Mouse (Mus musculus) testis, postnatal 14 days (tissue): ENCODE data around the gene Sv2a.
"Not testable (repeated sequence)": the region's sequence is repeated elsewhere in the genome, so short reads cannot be mapped to it uniquely, and the experiment has no call there.

Source experiments
- DNase-seq: peaks from one replicate; pipeline ENCODE4 v3.0.0; 2021; ENCODE audit warnings: low spot score

Sv2a gene

GRCm38 (mm10) chr3:96220765-96221639, 40.1 kb downstream of the Sv2a start, which contains the start of the genes Hist2h2ac and Hist2h2be:
Gene Hist2h2ac (minus strand): TSS chr3:96220880.
Gene Hist2h2be (plus strand): TSS chr3:96221119.
- DNase-seq: peak; percentile 80

GRCm38 (mm10) chr3:96221640-96222038, 40.7 kb downstream of the Sv2a start:
- DNase-seq: no peak

GRCm38 (mm10) chr3:96222774-96223173, 41.8 kb downstream of the Sv2a start:
- no peak for DNase-seq

- no peak for DNase-seq
These were observed 44.5 kb downstream of the Sv2a start for GRCm38 (mm10) chr3:96225421-96225820.

- DNase-seq: no peak
These were observed 46.0 kb downstream of the Sv2a start for GRCm38 (mm10) chr3:96226695-96227648.

- DNase-seq: no peak
These were observed 47.9 kb downstream of the Sv2a start for GRCm38 (mm10) chr3:96228828-96229227.

- no peak for DNase-seq
These were observed 49.5 kb downstream of the Sv2a start for GRCm38 (mm10) chr3:96230404-96230803.

- DNase-seq: no peak
These were observed 50.2 kb downstream of the Sv2a start for GRCm38 (mm10) chr3:96230910-96231757.

GRCm38 (mm10) chr3:96231758-96232120, 50.8 kb downstream of the Sv2a start:
- DNase-seq: no peak

GRCm38 (mm10) chr3:96234914-96235313, 54.0 kb downstream of the Sv2a start:
- no peak for DNase-seq

GRCm38 (mm10) chr3:96235836-96236235, 54.9 kb downstream of the Sv2a start:
- no peak for DNase-seq

- no peak for DNase-seq
These were observed 55.9 kb downstream of the Sv2a start for GRCm38 (mm10) chr3:96236834-96237334.

GRCm38 (mm10) chr3:96237335-96237903, 56.5 kb downstream of the Sv2a start:
- no peak for DNase-seq

- DNase-seq: peak; percentile 53
These were observed 57.1 kb downstream of the Sv2a start for GRCm38 (mm10) chr3:96237904-96238511.

- not testable (repeated sequence) for DNase-seq
These were observed 58.2 kb downstream of the Sv2a start, which contains the start of gene Hist2h3c2 for GRCm38 (mm10) chr3:96238954-96239793. Gene Hist2h3c2 (minus strand): TSS chr3:96239127.

GRCm38 (mm10) chr3:96239949-96240798, 59.2 kb downstream of the Sv2a start, which contains the start of gene Hist2h2aa2:
Gene Hist2h2aa2 (minus strand): TSS chr3:96240276.
- peak; percentile 92 for DNase-seq

GRCm38 (mm10) chr3:96240799-96241197, 59.8 kb downstream of the Sv2a start:
- DNase-seq: no peak

- DNase-seq: no peak
These were observed 63.1 kb downstream of the Sv2a start for GRCm38 (mm10) chr3:96243921-96244572.
